Mouse (Mus musculus) kidney, postnatal 0 days (tissue): Measurements from ENCODE around the gene Spata33. TPM values are rescaled to one million over a fixed set of nuclear protein-coding genes. Genes with fewer than 3 reads are reported as not detected.
"Not testable (repeated sequence)": the region's sequence is repeated elsewhere in the genome, so short reads cannot be mapped to it uniquely, and the experiment has no call there.

Experiments
- ATAC-seq: fragments of 200-750 bp; cut with Nextera tagmentation; replicated peaks from 2 replicates; pipeline ENCODE4 v1.8.0; 2017; ENCODE audit warnings: low read depth, moderate number of reproducible peaks, moderate TSS enrichment, moderate library complexity; ENCODE audit not compliant: low FRiP score
- DNase-seq: peaks from one replicate; pipeline ENCODE4 v3.0.0-alpha.2; 2016; ENCODE audit warnings: low spot score
- H3K27ac ChIP-seq: fragments of 300-500 bp; sonication (generic); 2 replicates; pipeline ENCODE4 v1.5.1; 2014; ENCODE audit warnings: mild to moderate bottlenecking
- H3K27me3 ChIP-seq: fragments of 300-500 bp; sonication (generic); 2 replicates; pipeline ENCODE4 v1.6.1; 2014; ENCODE audit warnings: low read length, mixed read lengths; ENCODE audit not compliant: insufficient read depth
- H3K36me3 ChIP-seq: fragments of 300-500 bp; sonication (generic); 2 replicates; pipeline ENCODE4 v1.6.1; 2014; ENCODE audit warnings: low read length, mixed read lengths; ENCODE audit not compliant: insufficient read depth
- H3K4me1 ChIP-seq: fragments of 300-500 bp; sonication (generic); replicated peaks from 2 replicates; pipeline ENCODE4 v1.6.1; 2014; ENCODE audit warnings: antibody characterized with exemption, low read length, mixed read lengths; ENCODE audit not compliant: insufficient read depth
- H3K4me2 ChIP-seq: fragments of 300-500 bp; sonication (generic); 2 replicates; pipeline ENCODE4 v1.6.1; 2014; ENCODE audit warnings: mild to moderate bottlenecking, low read length, moderate library complexity, mixed read lengths
- H3K4me3 ChIP-seq: fragments of 300-500 bp; sonication (generic); replicated peaks from 2 replicates; pipeline ENCODE4 v1.5.1; 2014; ENCODE audit warnings: low read depth, low read length
- H3K9ac ChIP-seq: fragments of 300-500 bp; sonication (generic); 2 replicates; pipeline ENCODE4 v1.6.1; 2014; ENCODE audit warnings: low read depth, low read length
- H3K9me3 ChIP-seq: fragments of 300-500 bp; sonication (generic); replicated peaks from 2 replicates; pipeline ENCODE4 v1.6.1; 2016; ENCODE audit warnings: low read length, inconsistent platforms, mixed read lengths
- CTCF ChIP-seq: IDR thresholded peaks from 2 replicates; pipeline ENCODE4 v1.5.1; 2016; ENCODE audit warnings: antibody characterized with exemption, low read depth, mild to moderate bottlenecking, moderate library complexity
- WGBS: fragments of 180-500 bp; shearing (Covaris S2); extraction: QIAGEN DNeasy Blood & Tissue Kit; methylation state at CpG from one replicate; pipeline ENCODE4 v1.1.7; 2014; 5-methylcytosine and 5-hydroxymethylcytosine counted together
- polyA plus RNA-seq: library from polyadenylated mRNA; unstranded; fragments of >200 nt; fragmentation: Nextera tagmentation; extraction: Ambion mirVana; gene quantifications from 2 replicates; pipeline ENCODE4 v1.2.1, GENCODE M21; 2015

Spata33 gene
- polyA plus RNA-seq, 1 experiment from 2014 or later = 7.1 TPM

DNA sequence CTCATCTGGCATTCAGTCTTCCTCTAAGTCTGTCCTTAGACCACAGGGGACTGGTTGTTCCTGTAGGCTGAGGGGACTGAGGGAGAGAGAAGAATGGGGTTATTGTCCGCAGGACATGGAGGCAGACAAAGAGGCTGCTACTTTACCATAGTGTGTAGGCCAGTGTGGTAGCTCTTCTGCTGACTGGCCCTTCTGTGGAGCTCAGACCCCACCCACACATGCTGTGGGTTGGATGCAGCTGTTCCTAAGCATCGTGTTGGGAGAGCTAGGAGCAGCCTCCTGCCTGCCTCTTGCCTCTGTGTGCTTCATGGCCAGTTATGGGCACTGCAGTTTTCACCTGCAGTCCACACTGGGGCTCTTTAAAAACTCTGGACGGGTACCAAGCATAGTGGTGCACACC lies 44.5 kb downstream of the Spata33 start:
- Histone ChIP-seq H3K36me3 (peaks cover 29% of the 10 kb centered on the region), H3K27me3 (no peaks in the 10 kb centered on the region), H3K27ac (no peak overlapping the region), H3K4me1 (peaks cover 17% of the 10 kb centered on the region), H3K9me3 (no peaks in the 10 kb centered on the region), H3K9ac (no peak overlapping the region), H3K4me2 (no peak overlapping the region), H3K4me3 (no peak overlapping the region)
- DNase-seq (no peak), ATAC-seq (no peak)
- TF ChIP-seq CTCF = no peak
- WGBS = 96% methylated on average over 3 of the region's 3 CpGs

DNA sequence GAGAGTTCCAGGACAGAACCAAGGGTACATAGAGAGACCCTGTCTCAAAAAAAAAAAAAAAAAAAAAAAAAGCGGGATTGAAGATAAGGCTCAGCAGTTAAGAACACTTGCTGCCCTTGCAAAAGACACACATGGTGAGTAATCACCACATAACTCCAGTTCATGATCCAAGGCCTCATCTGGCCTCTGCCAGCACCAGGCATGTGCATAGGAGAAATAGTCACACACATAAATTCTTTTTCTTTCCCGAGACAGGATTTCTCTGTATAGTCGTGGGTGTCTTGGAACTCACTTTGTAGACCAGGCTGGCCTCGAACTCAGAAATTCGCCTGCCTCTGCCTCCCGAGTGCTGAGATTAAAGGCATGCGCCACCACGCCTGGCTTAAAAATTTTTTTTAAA lies 45.0 kb downstream of the Spata33 start:
- Histone ChIP-seq H3K36me3 (peaks cover 31% of the 10 kb centered on the region), H3K4me1 (peaks cover 15% of the 10 kb centered on the region)
- H3K9ac ChIP-seq, H3K4me3 ChIP-seq, H3K27me3 ChIP-seq, ATAC-seq, H3K27ac ChIP-seq, H3K4me2 ChIP-seq, H3K9me3 ChIP-seq, DNase-seq: not testable (repeated sequence)
- WGBS = 93% methylated on average over 8 of the region's 8 CpGs

DNA sequence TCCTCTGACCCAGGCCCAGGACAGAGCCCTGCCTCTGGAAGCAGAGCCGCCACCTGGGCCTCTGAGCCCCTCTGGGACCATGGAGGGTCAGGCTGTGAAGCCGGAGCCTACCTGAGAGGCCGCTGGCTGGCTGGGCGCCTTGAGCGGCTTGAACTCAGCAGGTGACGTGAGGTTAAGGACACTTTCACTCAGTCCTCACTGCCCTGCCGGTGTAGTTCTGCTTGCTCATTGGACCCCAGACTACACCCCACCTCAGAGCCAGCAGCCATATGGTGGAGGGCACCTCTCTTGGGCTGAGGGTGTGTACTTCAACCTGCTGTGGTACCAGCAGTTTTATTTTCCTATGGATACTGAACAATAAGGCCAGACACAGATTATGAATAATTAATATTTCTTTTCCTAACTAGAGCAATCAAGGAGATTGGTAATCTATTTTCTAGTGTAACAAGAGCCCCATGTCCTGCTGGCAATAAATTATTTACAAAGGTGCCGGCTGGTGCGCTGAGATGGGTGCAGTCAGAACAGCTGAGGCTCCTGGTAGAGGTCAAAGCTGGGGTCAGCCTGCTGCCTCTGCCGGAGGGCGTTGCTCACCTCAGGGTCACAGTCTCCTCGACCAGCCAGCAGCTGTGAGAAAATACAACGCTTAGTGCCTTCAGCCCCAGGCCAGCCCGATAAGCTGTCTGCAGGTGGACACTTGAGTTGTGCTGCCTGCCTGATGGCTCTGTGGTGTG lies 55.5 kb downstream of the Spata33 start:
- H3K36me3 ChIP-seq = peaks cover 45% of the 10 kb centered on the region
- no peaks in the 10 kb centered on the region for H3K9me3 ChIP-seq
- no peak for TF ChIP-seq CTCF
- H3K27me3 ChIP-seq = no peaks in the 10 kb centered on the region
- DNase-seq = peak; percentile 18
- peak; percentile 76 for ATAC-seq
- H3K4me1 ChIP-seq = no peaks in the 10 kb centered on the region
- no peak overlapping the region for H3K4me2 ChIP-seq
- peak overlapping the region; percentile 66 for H3K27ac ChIP-seq
- 48% methylated on average over 14 of the region's 14 CpGs for WGBS
- no peak overlapping the region for H3K9ac ChIP-seq
- H3K4me3 ChIP-seq = no peak overlapping the region

DNA sequence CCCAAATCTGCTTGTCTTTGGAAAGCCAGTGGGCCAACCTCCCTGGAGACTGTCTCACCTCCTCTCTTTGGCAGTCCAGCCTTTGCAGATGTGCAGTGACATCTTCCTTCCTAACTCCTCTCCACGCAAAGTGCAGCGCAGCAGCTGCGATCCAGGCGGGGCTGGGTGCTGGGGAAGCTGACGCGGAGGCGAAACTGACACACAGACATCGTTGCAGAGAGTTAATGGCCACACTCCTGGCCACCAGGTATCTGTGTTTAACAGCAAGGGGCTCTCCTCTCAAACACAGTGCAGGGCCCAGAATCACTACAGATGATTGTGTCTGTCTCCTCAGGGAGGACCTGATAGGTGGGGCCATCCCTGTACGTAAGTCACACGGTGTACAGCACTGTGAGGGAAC lies 58.5 kb downstream of the Spata33 start:
- DNase-seq (no peak), ATAC-seq (no peak)
- no peaks in the 10 kb centered on the region for H3K9me3 ChIP-seq
- H3K27me3 ChIP-seq = no peaks in the 10 kb centered on the region
- no peaks in the 10 kb centered on the region for H3K4me1 ChIP-seq
- H3K36me3 ChIP-seq = peaks cover 20% of the 10 kb centered on the region
- H3K9ac ChIP-seq = no peak overlapping the region
- no peak for TF ChIP-seq CTCF
- WGBS = 93% methylated on average over 10 of the region's 10 CpGs
- H3K4me3 ChIP-seq = no peak overlapping the region
- peak overlapping the region; percentile 11; the same call in 1 of the 2 replicates for H3K27ac ChIP-seq
- no peak overlapping the region for H3K4me2 ChIP-seq

Other genes starting within 250 kb of the Spata33 start
- gene Ankrd11, start 170.6 kb upstream of the Spata33 start, polyA plus RNA-seq = 44.2 and 57.9 TPM in 2 replicates
- gene Spg7, start 149.9 kb upstream of the Spata33 start, polyA plus RNA-seq = 49.6 and 54.0 TPM in 2 replicates
- gene Rpl13, start 110.5 kb upstream of the Spata33 start, polyA plus RNA-seq = 1,763 and 1,932 TPM in 2 replicates
- 2.3 and 3.3 TPM in 2 replicates for gene Cpne7, start 95.5 kb upstream of the Spata33 start, polyA plus RNA-seq
- gene Sult5a1, start 54.5 kb upstream of the Spata33 start, polyA plus RNA-seq = 12.0 and 13.9 TPM in 2 replicates
- 29.4 and 33.9 TPM in 2 replicates for gene Dpep1, start 26.6 kb upstream of the Spata33 start, polyA plus RNA-seq
- gene Chmp1a, start 69 bp upstream of the Spata33 start, polyA plus RNA-seq = 126 and 138 TPM in 2 replicates
- 28.7 and 29.2 TPM in 2 replicates for gene Cdk10, start 12.0 kb downstream of the Spata33 start, polyA plus RNA-seq
- 6.1 and 8.2 TPM in 2 replicates for gene Spata2l, start 23.4 kb downstream of the Spata33 start, polyA plus RNA-seq
- 13.1 and 15.0 TPM in 2 replicates for gene Zfp276, start 41.4 kb downstream of the Spata33 start, polyA plus RNA-seq
- gene Vps9d1, start 41.5 kb downstream of the Spata33 start, polyA plus RNA-seq = 16.5 and 17.3 TPM in 2 replicates
- gene Fanca, start 105.7 kb downstream of the Spata33 start, polyA plus RNA-seq = 18.7 and 21.5 TPM in 2 replicates
- gene Spire2, start 119.9 kb downstream of the Spata33 start, polyA plus RNA-seq = 5.7 and 5.8 TPM in 2 replicates
- gene Tcf25, start 160.9 kb downstream of the Spata33 start, polyA plus RNA-seq = 168 and 170 TPM in 2 replicates
- gene Mc1r, start 194.3 kb downstream of the Spata33 start, polyA plus RNA-seq = not detected in 2 replicates
- gene Tubb3, start 198.6 kb downstream of the Spata33 start, polyA plus RNA-seq = 0.23 and 0.75 TPM in 2 replicates
- gene Def8, start 210.7 kb downstream of the Spata33 start, polyA plus RNA-seq = 33.4 and 36.6 TPM in 2 replicates